Mouse (Mus musculus) C2C12 (cell line): ENCODE data around the gene Trak1. TPM values are rescaled to one million over a fixed set of nuclear protein-coding genes. Genes with fewer than 3 reads are reported as not detected.
A peak's percentile ranks its signal among the peaks of the same experiment; 100 is the strongest.

Source experiments
- H3K27me3 ChIP-seq: one replicate; pipeline ENCODE4 v1.6.1; 2011; ENCODE audit not compliant: control insufficient read depth, insufficient read depth, insufficient read length
- H3K36me3 ChIP-seq: one replicate; pipeline ENCODE4 v1.6.1; 2011; ENCODE audit not compliant: control insufficient read depth, insufficient read depth
- H3K4me3 ChIP-seq: one replicate; pipeline ENCODE4 v1.5.1; 2011; ENCODE audit warnings: mild to moderate bottlenecking, control low read depth; ENCODE audit not compliant: poor library complexity, insufficient read depth, severe bottlenecking
- H3K79me2 ChIP-seq: one replicate; pipeline ENCODE4 v1.6.1; 2011; ENCODE audit not compliant: control insufficient read depth, insufficient read depth
- H3K79me3 ChIP-seq: one replicate; pipeline ENCODE4 v1.6.1; 2011; ENCODE audit warnings: low read depth, control low read depth
- H3ac ChIP-seq: one replicate; pipeline ENCODE3; 2011; ENCODE audit warnings: low read depth; ENCODE audit not compliant: control insufficient read depth, insufficient read length
- CEBPB ChIP-seq: IDR thresholded peaks from one replicate; pipeline ENCODE4 v1.6.1; 2011; ENCODE audit warnings: low read depth, mild to moderate bottlenecking, control low read depth, moderate library complexity
- CTCF ChIP-seq: IDR thresholded peaks from one replicate; pipeline ENCODE4 v1.5.1; 2011; ENCODE audit not compliant: control insufficient read depth, insufficient read depth, insufficient read length
- FOSL1 ChIP-seq: IDR thresholded peaks from one replicate; pipeline ENCODE4 v1.8.0; 2011; ENCODE audit warnings: mild to moderate bottlenecking, low read length; ENCODE audit not compliant: poor library complexity, insufficient read depth, severe bottlenecking
- MAX ChIP-seq: IDR thresholded peaks from one replicate; pipeline ENCODE4 v1.6.1; 2011; ENCODE audit warnings: mild to moderate bottlenecking, control low read depth
- MYOD1 ChIP-seq: IDR thresholded peaks from one replicate; pipeline ENCODE4 v1.6.1; 2011; ENCODE audit warnings: low read depth; ENCODE audit not compliant: control insufficient read depth, insufficient read length
- MYOG ChIP-seq: IDR thresholded peaks from one replicate; pipeline ENCODE4 v1.6.1; 2011; ENCODE audit not compliant: control insufficient read depth, insufficient read length; ENCODE audit errors: extremely low read depth
- USF1 ChIP-seq: IDR thresholded peaks from one replicate; pipeline ENCODE4 v1.6.1; 2011; ENCODE audit warnings: low read depth, mild to moderate bottlenecking, control low read depth, moderate library complexity
- long read RNA-seq, 2 experiments: library from polyadenylated mRNA; unstranded; transcript quantifications; one replicate each; pipeline ENCODE4 v2.0.0; 2019 to 2020
- polyA plus RNA-seq: library from polyadenylated mRNA; unstranded; fragments of >200 nt; fragmentation: generic; extraction: Trizol; gene quantifications from one replicate; pipeline ENCODE4 v1.2.1, GENCODE M21; 2012; ENCODE audit warnings: missing spikeins

Gene Trak1
- polyA plus RNA-seq = 26.6 TPM
- long read RNA-seq, experiment 1, partial matches to known transcripts = 1 of 8 reads
- long read RNA-seq, experiment 1, other reads (novel, unspliced or antisense) = 7 of 8 reads
- long read RNA-seq, experiment 2, partial matches to known transcripts = 14 of 19 reads
- long read RNA-seq, experiment 2, other reads (novel, unspliced or antisense) = 5 of 19 reads

- no peaks in the 10 kb centered on the region for H3K36me3 ChIP-seq
- H3K79me2 ChIP-seq = peaks cover 49% of the 10 kb centered on the region
- peaks cover 38% of the 10 kb centered on the region for H3K79me3 ChIP-seq
- H3K27me3 ChIP-seq = no peaks in the 10 kb centered on the region
- H3ac ChIP-seq = peak within 1 kb of the TSS; percentile 88
- H3K4me3 ChIP-seq = peak within 1 kb of the TSS; percentile 52
- TF ChIP-seq MYOD1 (no peak), FOSL1 (no peak), CEBPB (no peak), CTCF (peak; percentile 10), MYOG (no peak), USF1 (no peak), MAX (no peak)
Observed at GRCm38 (mm10) chr9:121297171-121298064, at the start of gene Trak1. Trak1 (plus strand) TSS chr9:121297502.

- Histone ChIP-seq H3K79me3 (no peaks in the 10 kb centered on the region), H3K4me3 (no peak overlapping the region), H3K79me2 (no peaks in the 10 kb centered on the region), H3K36me3 (no peaks in the 10 kb centered on the region), H3K27me3 (no peaks in the 10 kb centered on the region), H3ac (no peak overlapping the region)
- no peak for TF ChIP-seq USF1
- no peak for TF ChIP-seq MYOG
- no peak for TF ChIP-seq MYOD1
- TF ChIP-seq CTCF = no peak
- no peak for TF ChIP-seq MAX
- no peak for TF ChIP-seq CEBPB
- TF ChIP-seq FOSL1 = no peak
Observed at GRCm38 (mm10) chr9:121247956-121248775, 49.1 kb upstream of the Trak1 start.

- Histone ChIP-seq H3K79me3 (no peaks in the 10 kb centered on the region), H3K4me3 (no peak overlapping the region), H3ac (no peak overlapping the region), H3K27me3 (no peaks in the 10 kb centered on the region), H3K36me3 (no peaks in the 10 kb centered on the region), H3K79me2 (no peaks in the 10 kb centered on the region)
- TF ChIP-seq MYOD1 = no peak
- no peak for TF ChIP-seq USF1
Observed at GRCm38 (mm10) chr9:121249805-121250204, 47.5 kb upstream of the Trak1 start.

GRCm38 (mm10) chr9:121250854-121251253 is 46.4 kb upstream of the Trak1 start:
- Histone ChIP-seq H3ac (no peak overlapping the region), H3K79me3 (no peaks in the 10 kb centered on the region), H3K79me2 (no peaks in the 10 kb centered on the region), H3K36me3 (no peaks in the 10 kb centered on the region), H3K4me3 (no peak overlapping the region), H3K27me3 (no peaks in the 10 kb centered on the region)
- no peak for TF ChIP-seq FOSL1
- no peak for TF ChIP-seq CTCF
- no peak for TF ChIP-seq CEBPB
- no peak for TF ChIP-seq USF1
- TF ChIP-seq MYOG = no peak
- no peak for TF ChIP-seq MYOD1
- TF ChIP-seq MAX = no peak

- TF ChIP-seq MYOD1 (no peak), USF1 (no peak), MAX (no peak), FOSL1 (no peak)
- Histone ChIP-seq H3K27me3 (no peaks in the 10 kb centered on the region), H3K79me3 (no peaks in the 10 kb centered on the region), H3K79me2 (no peaks in the 10 kb centered on the region), H3ac (no peak overlapping the region), H3K36me3 (no peaks in the 10 kb centered on the region), H3K4me3 (no peak overlapping the region)
Observed at GRCm38 (mm10) chr9:121253983-121254382, 43.3 kb upstream of the Trak1 start.
